Mouse (Mus musculus) brain, embryonic 14.5 days (tissue): ENCODE data around the gene Sec24d.

Experiments
- CTCF ChIP-seq: fragments of 200-500 bp; IDR thresholded peaks from 2 replicates; pipeline ENCODE4 v1.5.1; 2012; ENCODE audit warnings: inconsistent platforms, mild to moderate bottlenecking, moderate library complexity, borderline replicate concordance; ENCODE audit not compliant: insufficient read depth, insufficient read length; ENCODE audit errors: extremely low read depth
- POLR2A ChIP-seq: fragments of 200-500 bp; IDR thresholded peaks from 2 replicates; pipeline ENCODE4 v1.6.1; 2012; ENCODE audit warnings: mild to moderate bottlenecking, inconsistent platforms, borderline replicate concordance; ENCODE audit not compliant: poor library complexity, insufficient read depth, insufficient read length, severe bottlenecking; ENCODE audit errors: extremely low read depth

DNA sequence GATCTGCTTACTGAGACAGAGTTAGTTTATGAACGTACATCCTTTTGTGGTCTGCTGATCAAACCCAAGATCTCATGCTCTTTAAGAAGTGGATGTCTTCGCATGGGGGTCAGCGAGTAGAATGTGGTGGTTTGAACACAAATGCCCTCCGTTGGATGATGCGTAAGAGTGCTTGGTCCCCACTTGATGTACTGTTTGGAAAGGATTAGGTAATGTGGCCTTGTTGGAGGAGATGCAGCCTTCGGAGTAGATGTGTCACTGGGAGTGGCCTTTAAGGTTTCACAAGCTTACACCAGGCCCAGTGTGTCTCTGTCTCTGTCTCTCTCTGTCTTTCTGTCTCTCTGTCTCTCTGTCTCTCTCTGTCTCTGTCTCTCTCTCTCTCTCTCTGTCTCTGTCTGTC lies 40.2 kb downstream of the Sec24d start:
- no peak for TF ChIP-seq CTCF
- no peak for TF ChIP-seq POLR2A
